Comparison of ENCODE assay signal across 10 mouse cellular contexts in genomic region chr5:134541640-134542039, GRCm38 (mm10). TPM values are rescaled to one million over a fixed set of nuclear protein-coding genes. Genes with fewer than 3 reads are reported as not detected.
A peak's percentile ranks its signal among the peaks of the same experiment; 100 is the strongest.
DNase-seq lines count a peak whose midpoint lies in the region; ATAC-seq and TF ChIP-seq lines count a peak whose summit lies in the region.
"Had no signal": no experiment of that assay in that cellular context is flagged by ENCODE, and none has a peak within 500 bp of the region (broad histone marks: within the 10 kb centered on the region; RNA-seq: fewer than 3 reads in every experiment).

No protein-coding gene starts in this region.

- H3K27me3 ChIP-seq in hindbrain, postnatal 0 days (ENCODE audit: insufficient read depth, low read length), result no peaks in the 10 kb centered on the region
- no peaks in the 10 kb centered on the region for H3K27me3 ChIP-seq in hindbrain, embryonic 16.5 days (replicated peaks; ENCODE audit: control insufficient read depth, insufficient read depth, low read length)
- H3K27me3 ChIP-seq: limb, embryonic 12.5 days had no signal

- TF ChIP-seq CTCF in hindbrain, postnatal 0 days (IDR thresholded peaks at IDR 0.05; ENCODE audit: low read depth), result no peak
- TF ChIP-seq CTCF in olfactory bulb, adult 2 months (IDR thresholded peaks at IDR 0.05; ENCODE audit: insufficient read depth, low read depth, low read length), result no peak

- H3K9ac ChIP-seq in hindbrain, postnatal 0 days (replicated peaks; ENCODE audit: low read length), result no peak overlapping the region
- H3K9ac ChIP-seq in hindbrain, embryonic 16.5 days (ENCODE audit: low read depth, low read length), result no peak overlapping the region
- H3K9ac ChIP-seq: limb, embryonic 12.5 days had no signal

- H3K9me3 ChIP-seq in hindbrain, postnatal 0 days (ENCODE audit: low read length), result no peaks in the 10 kb centered on the region
- no peaks in the 10 kb centered on the region for H3K9me3 ChIP-seq in hindbrain, embryonic 16.5 days (ENCODE audit: control insufficient read depth, low read length)

- H3K27ac ChIP-seq in hindbrain, postnatal 0 days, result 0 out of 2 replicates have a peak overlapping the region, but pooled peaks have one; percentile 26
- H3K27ac ChIP-seq in hindbrain, embryonic 16.5 days (ENCODE audit: low read depth, low read length), result no peak overlapping the region
- peak overlapping the region; percentile 39 for H3K27ac ChIP-seq in olfactory bulb, adult 2 months (ENCODE audit: insufficient read depth, low read depth, low read length)

- no peak for ATAC-seq in hindbrain, postnatal 0 days
- no peak for ATAC-seq in hindbrain, embryonic 16.5 days
- no peak for ATAC-seq in CD4-positive, CD25-positive, alpha-beta regulatory T cell, adult 4 months

- no peaks in the 10 kb centered on the region for H3K36me3 ChIP-seq in hindbrain, postnatal 0 days (ENCODE audit: insufficient read depth, low read length)
- peaks cover 3% of the 10 kb centered on the region; the same call in 1 of the 2 replicates for H3K36me3 ChIP-seq in hindbrain, embryonic 16.5 days (ENCODE audit: control insufficient read depth, insufficient read depth, low read length)

- no peak for DNase-seq in hindbrain, postnatal 0 days (ENCODE audit: low spot score)
- peak; percentile 86 for DNase-seq in gastrocnemius, postnatal 25 days
- DNase-seq in kidney, adult 8-10 months, result peak; percentile 85 to 86
- no peak for DNase-seq in left cerebral cortex, postnatal 14 days (ENCODE audit: low spot score in 2 of 2)
- DNase-seq in Muller cell, postnatal 12 days (ENCODE audit: inconsistent ontology term), result no peak

- no peak overlapping the region for H3K4me3 ChIP-seq in hindbrain, postnatal 0 days (ENCODE audit: low read length)
- no peak overlapping the region for H3K4me3 ChIP-seq in hindbrain, embryonic 16.5 days (ENCODE audit: low read length)
- no peak overlapping the region for H3K4me3 ChIP-seq in olfactory bulb, adult 2 months (ENCODE audit: insufficient read depth, low read depth, low read length)
- H3K4me3 ChIP-seq: limb, embryonic 12.5 days had no signal

- 29% methylated on average over 7 of the region's 7 CpGs for WGBS in hindbrain, postnatal 0 days
- 30% methylated on average over 7 of the region's 7 CpGs for WGBS in hindbrain, embryonic 16.5 days
- 38% methylated on average over 7 of the region's 7 CpGs for WGBS in olfactory bulb, adult 2 months

- TF ChIP-seq POLR2A in olfactory bulb, adult 2 months (IDR thresholded peaks at IDR 0.05; ENCODE audit: insufficient read depth, low read depth, low read length), result no peak

- H3K4me2 ChIP-seq in hindbrain, postnatal 0 days (ENCODE audit: low read depth, low read length), result no peak overlapping the region
- no peak overlapping the region for H3K4me2 ChIP-seq in hindbrain, embryonic 16.5 days (ENCODE audit: low read length)
- H3K4me2 ChIP-seq: limb, embryonic 12.5 days had no signal

- intact Hi-C loops in left cerebral cortex, postnatal 14 days (cut with DNase I), result no loop called here

- peaks cover 26% of the 10 kb centered on the region; the same call in 1 of the 2 replicates for H3K4me1 ChIP-seq in hindbrain, postnatal 0 days (ENCODE audit: insufficient read depth, low read length)
- peaks cover 22% of the 10 kb centered on the region for H3K4me1 ChIP-seq in hindbrain, embryonic 16.5 days (ENCODE audit: control insufficient read depth, insufficient read depth, low read depth, low read length)
- H3K4me1 ChIP-seq in olfactory bulb, adult 2 months (ENCODE audit: control insufficient read depth, insufficient read depth, low read length), result peaks cover 55% of the 10 kb centered on the region

RNA-seq across cellular contexts. Expression of gene Clip2, which starts 10.6 kb away (rescaled TPM):
- 133 and 150 TPM in 2 replicates for total RNA-seq in hindbrain, postnatal 0 days (2014; rRNA removed)
- polyA plus RNA-seq in hindbrain, postnatal 0 days (2015; fragmentation: Nextera tagmentation; extraction: Ambion mirVana), result 10.7 and 10.9 TPM in 2 replicates
- 14.4 and 15.8 TPM in 2 replicates for polyA plus RNA-seq in hindbrain, embryonic 16.5 days (2015; fragmentation: Nextera tagmentation; extraction: Ambion mirVana)
- 1 to 10 TPM; 3.6 to 4.0 TPM for total RNA-seq in gastrocnemius, postnatal 25 days (2021)
- not detected in 2 replicates for polyA plus RNA-seq in olfactory bulb, adult 2 months (2012; ENCODE audit: insufficient read depth, insufficient read length, low replicate concordance, missing spikeins)
- polyA plus RNA-seq in CD4-positive, CD25-positive, alpha-beta regulatory T cell, adult 4 months (2017; shearing (Covaris generic)), result under 1 TPM; 0.52 to 0.54 TPM
- total RNA-seq in left cerebral cortex, postnatal 14 days (2021), result 100 to 1,000 TPM; 113 to 116 TPM

RNA-seq across cellular contexts. Expression of gene Syna, which starts 18.3 kb away (rescaled TPM):
- not detected in 2 replicates for total RNA-seq in hindbrain, postnatal 0 days (2014; rRNA removed)
- 0.81 TPM in 2 replicates for polyA plus RNA-seq in hindbrain, postnatal 0 days (2015; fragmentation: Nextera tagmentation; extraction: Ambion mirVana)
- polyA plus RNA-seq in hindbrain, embryonic 16.5 days (2015; fragmentation: Nextera tagmentation; extraction: Ambion mirVana), result 0.22 and 0.45 TPM in 2 replicates
- not detected for total RNA-seq in gastrocnemius, postnatal 25 days (2021)
- polyA plus RNA-seq in olfactory bulb, adult 2 months (2012; ENCODE audit: insufficient read depth, insufficient read length, low replicate concordance, missing spikeins), result not detected in 2 replicates
- polyA plus RNA-seq in CD4-positive, CD25-positive, alpha-beta regulatory T cell, adult 4 months (2017; shearing (Covaris generic)), result under 1 TPM in 1 of 2 experiments, not detected in 1; 0.60 TPM
- under 1 TPM in 1 of 2 experiments, not detected in 1; 0.32 TPM for total RNA-seq in left cerebral cortex, postnatal 14 days (2021)
- polyA plus RNA-seq: limb, embryonic 12.5 days; spleen, adult 2 months had no signal

RNA-seq across cellular contexts. Expression of gene Rfc2, which starts 39.5 kb away (rescaled TPM):
- total RNA-seq in hindbrain, postnatal 0 days (2014; rRNA removed), result 50.9 and 76.3 TPM in 2 replicates
- polyA plus RNA-seq in hindbrain, postnatal 0 days (2015; fragmentation: Nextera tagmentation; extraction: Ambion mirVana), result 164 and 168 TPM in 2 replicates
- 189 and 192 TPM in 2 replicates for polyA plus RNA-seq in hindbrain, embryonic 16.5 days (2015; fragmentation: Nextera tagmentation; extraction: Ambion mirVana)
- 10 to 100 TPM; 13.9 to 14.1 TPM for total RNA-seq in gastrocnemius, postnatal 25 days (2021)
- polyA plus RNA-seq in olfactory bulb, adult 2 months (2012; ENCODE audit: insufficient read depth, insufficient read length, low replicate concordance, missing spikeins), result not detected in 2 replicates
- 100 to 1,000 TPM; 134 to 185 TPM for polyA plus RNA-seq in CD4-positive, CD25-positive, alpha-beta regulatory T cell, adult 4 months (2017; shearing (Covaris generic))
- total RNA-seq in left cerebral cortex, postnatal 14 days (2021), result 10 to 100 TPM; 69.1 to 70.0 TPM

Comparison
In these comparisons a context has a peak if more than half of its experiments do, and no peak if none do; other contexts are left out.
1. DNase-seq: peak in gastrocnemius, postnatal 25 days (single experiment) and kidney, adult 8-10 months (2 of 2); none in hindbrain, postnatal 0 days (single experiment), left cerebral cortex, postnatal 14 days (0 of 2) and Muller cell, postnatal 12 days (single experiment).
2. RNA of gene Rfc2, which starts 39.5 kb away (polyA plus RNA-seq): 189 to 192 TPM in hindbrain, embryonic 16.5 days, 134 to 185 TPM in CD4-positive, CD25-positive, alpha-beta regulatory T cell, adult 4 months and 164 to 168 TPM in hindbrain, postnatal 0 days; not detected in olfactory bulb, adult 2 months; every median in the first group is over 100 times any median in the second.